Mouse (Mus musculus) intestine, postnatal 0 days (tissue): ENCODE measurements around the gene Cops4. TPM values are rescaled to one million over a fixed set of nuclear protein-coding genes. Genes with fewer than 3 reads are reported as not detected.

Experiments used
- ATAC-seq: fragments of 200-750 bp; cut with Nextera tagmentation; 2 replicates; pipeline ENCODE4 v1.8.0; 2017; ENCODE audit warnings: mild to moderate bottlenecking, moderate TSS enrichment, moderate library complexity
- H3K27ac ChIP-seq: fragments of 300-500 bp; sonication (generic); 2 replicates; pipeline ENCODE4 v1.5.1; 2014; ENCODE audit warnings: mild to moderate bottlenecking, low read depth, low read length, moderate library complexity
- H3K27me3 ChIP-seq: fragments of 300-500 bp; sonication (generic); replicated peaks from 2 replicates; pipeline ENCODE4 v1.6.1; 2014; ENCODE audit warnings: low read length, mixed read lengths; ENCODE audit not compliant: control insufficient read depth, insufficient read depth
- H3K36me3 ChIP-seq: fragments of 300-500 bp; sonication (generic); 2 replicates; pipeline ENCODE4 v1.6.1; 2014; ENCODE audit warnings: mild to moderate bottlenecking, moderate library complexity; ENCODE audit not compliant: control insufficient read depth, insufficient read depth
- H3K4me1 ChIP-seq: fragments of 300-500 bp; sonication (generic); replicated peaks from 2 replicates; pipeline ENCODE4 v1.6.1; 2014; ENCODE audit warnings: antibody characterized with exemption, low read length, mixed read lengths; ENCODE audit not compliant: control insufficient read depth, insufficient read depth
- H3K4me2 ChIP-seq: fragments of 300-500 bp; sonication (generic); replicated peaks from 2 replicates; pipeline ENCODE4 v1.6.1; 2014; ENCODE audit warnings: low read depth, mild to moderate bottlenecking, moderate library complexity
- H3K4me3 ChIP-seq: fragments of 300-500 bp; sonication (generic); 2 replicates; pipeline ENCODE4 v1.5.1; 2014; ENCODE audit warnings: low read depth, low read length
- H3K9ac ChIP-seq: fragments of 300-500 bp; sonication (generic); 2 replicates; pipeline ENCODE4 v1.6.1; 2014; ENCODE audit warnings: mild to moderate bottlenecking, low read depth, low read length
- H3K9me3 ChIP-seq: fragments of 300-500 bp; sonication (generic); 2 replicates; pipeline ENCODE4 v1.6.1; 2016; ENCODE audit warnings: mixed run types; ENCODE audit not compliant: control insufficient read depth
- CTCF ChIP-seq: sonication (generic); IDR thresholded peaks from 2 replicates; pipeline ENCODE4 v1.5.1; 2016; ENCODE audit warnings: low read depth, mild to moderate bottlenecking, control low read depth, antibody characterized with exemption, moderate library complexity
- WGBS: fragments of 180-500 bp; shearing (Covaris S2); extraction: QIAGEN DNeasy Blood & Tissue Kit; methylation state at CpG from one replicate; pipeline ENCODE4 v1.1.7; 2014; 5-methylcytosine and 5-hydroxymethylcytosine counted together
- microRNA-seq: library from miRNA; unstranded; fragments of <30 nt; microRNA quantifications from one replicate; pipeline ENCODE4, GENCODE M21; 2016
- polyA plus RNA-seq: library from polyadenylated mRNA; unstranded; fragments of >200 nt; fragmentation: Nextera tagmentation; extraction: Ambion mirVana; gene quantifications from 2 replicates; pipeline ENCODE4 v1.2.1, GENCODE M21; 2015

Gene Cops4
- polyA plus RNA-seq, 1 experiment from 2014 or later = 76.9 TPM

DNA sequence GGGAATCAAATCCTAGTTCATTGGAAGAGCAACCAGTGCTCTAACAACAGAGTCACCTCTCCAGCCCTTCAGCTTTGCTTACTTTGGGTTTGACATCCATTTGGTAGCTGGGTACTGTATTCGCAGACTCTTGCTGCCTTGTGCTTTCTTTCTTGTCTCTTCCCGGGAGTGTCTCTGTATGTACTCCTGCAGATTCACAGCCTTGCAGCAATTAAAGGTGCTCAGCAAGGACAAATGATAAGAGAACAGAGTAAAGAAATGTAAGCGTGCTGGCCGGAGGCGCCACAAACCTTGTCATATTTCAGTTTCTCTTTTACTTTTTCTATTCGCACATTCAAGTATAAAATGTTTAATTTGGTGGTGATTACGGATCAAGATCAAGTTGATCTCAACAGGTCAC is 69.0 kb downstream of the Cops4 start:
- Histone ChIP-seq H3K9ac (no peak overlapping the region), H3K27ac (peak overlapping the region; percentile 46; the same call in 1 of the 2 replicates), H3K27me3 (no peaks in the 10 kb centered on the region), H3K4me2 (peak overlapping the region; percentile 22), H3K36me3 (no peaks in the 10 kb centered on the region), H3K4me1 (peaks cover 3% of the 10 kb centered on the region; the same call in 1 of the 2 replicates), H3K9me3 (no peaks in the 10 kb centered on the region), H3K4me3 (no peak overlapping the region)
- WGBS = 49% methylated on average over 7 of the region's 7 CpGs
- no peak for TF ChIP-seq CTCF
- no peak for ATAC-seq

DNA sequence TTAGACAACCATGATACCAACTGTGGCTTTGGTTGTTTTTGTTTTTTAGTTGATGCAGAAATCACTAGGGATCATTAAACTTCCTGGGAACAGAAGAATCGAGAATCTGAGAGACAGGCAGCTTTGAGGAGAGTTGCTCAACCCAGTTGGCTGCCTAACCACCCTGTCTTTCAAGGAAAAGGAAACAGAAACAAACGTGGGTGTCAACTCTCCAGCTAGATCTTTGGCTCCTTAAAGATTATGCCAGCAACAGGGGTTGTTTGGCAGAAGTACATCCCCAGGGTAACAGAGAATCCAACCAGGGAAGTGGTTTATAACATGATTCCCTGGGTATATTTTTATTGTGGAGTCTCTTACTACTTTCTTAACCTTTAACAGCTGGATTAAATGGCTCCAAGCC is 69.5 kb downstream of the Cops4 start:
- H3K4me1 ChIP-seq = peaks cover 3% of the 10 kb centered on the region; the same call in 1 of the 2 replicates
- peak overlapping the region; percentile 22; the same call in 1 of the 2 replicates for H3K4me2 ChIP-seq
- no peak overlapping the region for H3K4me3 ChIP-seq
- 19% methylated on average over 2 of the region's 2 CpGs for WGBS
- TF ChIP-seq CTCF = no peak
- no peaks in the 10 kb centered on the region for H3K9me3 ChIP-seq
- peak overlapping the region; percentile 46 for H3K27ac ChIP-seq
- no peak for ATAC-seq
- H3K27me3 ChIP-seq = no peaks in the 10 kb centered on the region
- no peaks in the 10 kb centered on the region for H3K36me3 ChIP-seq
- H3K9ac ChIP-seq = no peak overlapping the region

DNA sequence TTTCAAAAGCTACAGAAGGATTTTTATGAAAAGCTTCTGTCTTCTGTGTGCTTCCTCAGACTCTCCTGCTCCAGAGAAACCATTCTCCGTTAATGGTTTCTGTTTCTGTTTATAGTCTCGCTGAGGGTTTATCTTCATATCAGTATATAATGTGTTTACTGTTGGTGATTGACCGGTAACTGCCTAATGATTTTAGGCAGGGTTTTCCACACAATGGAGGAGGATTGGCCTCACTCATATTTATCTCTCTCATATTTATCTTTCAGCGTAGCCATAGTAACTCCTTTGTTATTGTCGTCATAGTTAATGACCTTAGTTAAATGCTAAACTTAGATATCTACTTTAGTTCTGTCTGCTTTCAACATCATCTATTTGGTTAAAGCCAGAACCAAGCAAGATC is 72.4 kb downstream of the Cops4 start:
- ATAC-seq = peak; percentile 55; the same call in 1 of the 2 replicates
- H3K36me3 ChIP-seq = no peaks in the 10 kb centered on the region
- H3K4me2 ChIP-seq = peak overlapping the region; percentile 37; the same call in 1 of the 2 replicates
- peak overlapping the region; percentile 28; the same call in 1 of the 2 replicates for H3K27ac ChIP-seq
- no peak overlapping the region for H3K9ac ChIP-seq
- peaks cover 3% of the 10 kb centered on the region; the same call in 1 of the 2 replicates for H3K4me1 ChIP-seq
- H3K4me3 ChIP-seq = no peak overlapping the region
- H3K27me3 ChIP-seq = no peaks in the 10 kb centered on the region
- WGBS = 18% methylated on average over 5 of the region's 5 CpGs
- TF ChIP-seq CTCF = no peak
- H3K9me3 ChIP-seq = no peaks in the 10 kb centered on the region; the same call in 1 of the 2 replicates

DNA sequence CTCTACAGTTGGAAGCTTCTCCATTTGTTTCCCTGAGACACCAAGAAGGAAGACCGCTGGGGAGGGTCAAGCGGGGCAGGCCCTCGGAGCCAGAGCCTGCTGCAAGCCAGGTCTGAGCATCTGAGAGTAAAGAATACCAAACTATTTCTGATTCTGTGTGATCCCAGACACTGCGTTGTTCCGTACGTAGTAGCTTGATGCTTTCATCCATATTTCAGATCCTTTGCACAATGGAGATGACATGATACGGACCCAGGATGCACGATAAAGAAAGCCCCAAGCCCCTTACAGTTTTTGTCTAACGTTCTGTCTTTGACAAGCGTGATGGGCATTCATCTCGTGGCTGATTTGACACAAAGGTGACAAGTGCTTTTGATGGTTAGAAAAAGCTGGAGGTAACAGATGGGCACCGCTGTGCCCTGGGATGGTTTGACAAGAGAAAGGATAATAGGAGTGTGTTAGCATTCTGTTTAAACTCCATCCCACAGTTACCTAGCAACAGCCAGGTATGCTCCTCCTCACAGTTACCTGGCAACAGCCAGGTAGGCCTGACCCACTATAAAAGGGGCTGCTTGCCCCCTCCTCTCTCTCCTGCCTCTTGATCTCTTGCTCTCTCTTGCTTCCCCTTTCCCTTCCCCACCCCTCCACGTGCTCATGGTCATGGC is 76.8 kb downstream of the Cops4 start:
- ATAC-seq = no peak
- Histone ChIP-seq H3K9ac (no peak overlapping the region), H3K4me3 (no peak overlapping the region), H3K27me3 (no peaks in the 10 kb centered on the region), H3K4me1 (0 out of 2 replicates have a peak, but pooled peaks cover 3% of the 10 kb centered on the region), H3K36me3 (no peaks in the 10 kb centered on the region), H3K9me3 (no peaks in the 10 kb centered on the region; the same call in 1 of the 2 replicates), H3K27ac (no peak overlapping the region), H3K4me2 (no peak overlapping the region)
- no peak for TF ChIP-seq CTCF
- 88% methylated on average over 13 of the region's 13 CpGs for WGBS

DNA sequence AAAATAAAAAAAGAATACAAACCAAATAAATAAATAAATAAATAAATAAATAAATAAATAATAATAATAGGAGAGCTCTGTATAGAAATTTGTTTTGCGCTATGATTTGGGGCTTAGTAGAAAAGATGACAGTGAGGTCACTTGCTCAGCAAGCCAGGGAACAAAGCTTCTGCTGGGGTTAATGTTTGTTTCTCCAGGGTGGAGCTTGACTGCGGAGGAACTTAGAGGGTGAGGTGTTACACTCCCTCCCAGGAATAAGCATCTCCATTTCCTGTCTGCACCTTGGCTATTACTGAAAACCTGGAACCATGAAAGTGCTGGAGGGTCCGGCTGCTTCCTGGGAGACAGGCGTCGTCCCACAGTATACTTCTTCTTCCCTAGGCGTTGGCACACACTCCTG is 77.9 kb downstream of the Cops4 start:
- peak overlapping the region; percentile 35; the same call in 1 of the 2 replicates for H3K27ac ChIP-seq
- WGBS = 47% methylated on average over 6 of the region's 6 CpGs
- peak; percentile 23; the same call in 1 of the 2 replicates for ATAC-seq

More for the DNA sequence above, 77.9 kb downstream of the Cops4 start:
- TF ChIP-seq CTCF = no peak
- Histone ChIP-seq H3K36me3 (no peaks in the 10 kb centered on the region), H3K9ac (no peak overlapping the region), H3K4me1 (no peaks in the 10 kb centered on the region), H3K27me3 (no peaks in the 10 kb centered on the region), H3K9me3 (no peaks in the 10 kb centered on the region; the same call in 1 of the 2 replicates), H3K4me3 (no peak overlapping the region), H3K4me2 (peak overlapping the region; percentile 24; the same call in 1 of the 2 replicates)

Small RNA genes within 50 kb of the gene (microRNA-seq; reads per million reads assigned to microRNA genes)
- gene Gm23222 = not detected

Other genes with a start within 250 kb of the Cops4 start
- 230 and 242 TPM in 2 replicates for gene Sec31a, start 102.1 kb upstream of the Cops4 start, polyA plus RNA-seq
- gene Lin54, start 17.7 kb upstream of the Cops4 start, polyA plus RNA-seq = 7.0 and 7.9 TPM in 2 replicates
- gene Plac8, start 53.9 kb downstream of the Cops4 start, polyA plus RNA-seq = 1,517 and 1,527 TPM in 2 replicates
- 30.8 and 32.4 TPM in 2 replicates for gene Coq2, start 156.8 kb downstream of the Cops4 start, polyA plus RNA-seq
- 0.82 and 1.0 TPM in 2 replicates for gene Hpse, start 201.4 kb downstream of the Cops4 start, polyA plus RNA-seq